Mouse (Mus musculus) right cerebral cortex, postnatal 10 days (tissue): ENCODE measurements around the gene Olfr90.
"Not testable (repeated sequence)": the region's sequence is repeated elsewhere in the genome, so short reads cannot be mapped to it uniquely, and the experiment has no call there.

Source experiments
- DNase-seq, 2 experiments: peaks; one replicate each; pipeline ENCODE4 v3.0.0; 2021; ENCODE audit warnings: low spot score in 2 of 2

Olfr90 gene

DNA sequence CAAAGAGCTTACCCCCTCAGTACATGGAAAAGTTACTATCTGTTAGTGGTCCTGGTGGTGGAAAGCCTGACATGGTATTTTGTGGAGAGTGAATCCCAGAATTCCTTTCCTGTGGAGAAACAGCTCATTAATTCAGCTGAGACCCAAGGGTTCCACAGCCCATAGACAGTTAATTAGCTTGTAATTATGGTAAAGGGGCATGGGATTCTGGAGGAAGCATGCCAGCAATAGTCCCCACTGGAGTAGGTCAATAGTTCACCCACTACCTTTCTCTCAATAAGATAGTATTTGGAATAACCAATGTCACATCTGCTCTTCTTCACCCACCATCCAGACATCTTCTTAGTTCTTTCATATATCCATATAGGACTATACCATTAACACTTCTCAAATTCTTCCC lies at the start of gene Olfr90:
Gene Olfr90, minus strand, starts transcription at position 101 of the 400 bp plus-strand sequence.
- DNase-seq = no peak

DNA sequence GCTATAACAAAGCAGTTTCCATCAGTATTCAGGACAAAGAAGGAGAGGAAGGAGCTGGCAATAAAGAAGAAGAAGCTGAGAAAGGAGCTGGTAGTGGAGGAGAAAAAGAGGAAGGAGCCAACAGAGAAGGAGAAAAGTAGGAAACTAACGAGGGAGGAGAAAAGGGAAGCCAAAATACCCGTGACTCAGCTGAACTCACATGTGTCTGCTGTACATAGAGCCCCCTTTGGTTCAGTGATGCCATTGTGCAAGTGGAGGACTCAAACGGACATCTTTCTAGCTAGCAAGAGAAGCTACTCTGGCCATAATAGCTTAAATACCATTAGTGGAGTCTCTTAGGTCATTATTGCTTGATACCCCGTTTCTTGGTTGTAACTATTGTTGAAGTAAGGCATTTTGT lies 43.1 kb upstream of the Olfr90 start:
- DNase-seq = not testable (repeated sequence)

DNA sequence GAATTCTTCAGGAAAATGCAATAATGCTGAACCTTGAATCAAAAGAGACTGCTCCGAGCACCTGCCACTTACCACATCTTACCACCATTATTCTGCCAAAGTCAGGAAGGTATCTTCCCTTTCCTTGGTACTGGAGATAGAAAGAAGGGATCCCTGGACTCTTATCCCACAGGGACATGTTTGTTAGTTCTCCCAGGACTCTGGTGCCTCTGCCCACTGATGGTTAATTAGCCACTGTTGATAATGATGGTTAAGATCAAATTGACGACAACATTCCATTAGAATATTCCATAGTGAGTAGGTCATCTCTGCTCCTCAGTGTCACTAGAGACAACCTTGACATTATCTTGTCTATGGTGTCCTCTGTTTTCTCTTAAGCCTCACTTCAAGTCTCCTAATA lies 31.7 kb upstream of the Olfr90 start, which contains the start of gene Olfr92:
Gene Olfr92, minus strand, starts transcription at position 101 of the 400 bp plus-strand sequence.
- no peak for DNase-seq

DNA sequence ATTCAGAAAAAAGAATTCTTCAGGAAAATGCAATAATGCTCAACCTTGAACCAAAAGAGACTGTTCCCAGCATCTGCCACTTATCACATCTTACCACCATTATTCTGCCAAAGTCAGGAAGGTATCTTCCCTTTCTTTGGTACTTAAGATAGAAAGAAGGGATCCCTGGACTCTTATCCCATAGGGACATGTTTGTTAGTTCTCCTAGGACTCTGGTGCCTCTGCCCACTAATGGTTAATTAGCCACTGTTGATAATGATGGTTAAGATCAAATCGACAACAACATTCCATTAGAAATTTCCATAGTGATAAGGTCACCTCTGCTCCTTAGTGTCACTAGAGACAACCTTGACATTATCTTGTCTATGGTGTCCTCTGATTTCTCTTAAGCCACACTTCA lies 9.9 kb upstream of the Olfr90 start, which contains the start of gene Olfr91:
Gene Olfr91, minus strand, starts transcription at position 101 of the 400 bp plus-strand sequence.
- no peak for DNase-seq

DNA sequence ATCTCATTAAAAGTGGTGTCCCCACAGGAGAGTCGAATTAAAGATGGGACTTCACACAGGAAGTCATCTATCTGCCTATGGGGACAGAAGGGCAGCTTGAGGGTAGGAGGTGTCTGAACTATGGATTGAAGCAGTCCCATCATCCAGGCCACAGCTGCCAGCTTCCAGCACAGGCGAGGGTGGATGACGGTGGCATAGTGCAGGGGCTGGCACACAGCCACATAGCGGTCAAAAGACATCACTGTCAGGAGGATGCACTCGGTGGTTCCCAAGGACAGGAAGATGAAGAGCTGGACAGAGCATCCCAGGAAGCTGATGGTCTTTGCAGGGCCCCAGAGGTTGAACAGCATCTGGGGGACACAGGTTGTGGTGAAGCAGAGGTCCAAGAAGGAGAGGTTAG lies 5.0 kb upstream of the Olfr90 start:
- no peak for DNase-seq

DNA sequence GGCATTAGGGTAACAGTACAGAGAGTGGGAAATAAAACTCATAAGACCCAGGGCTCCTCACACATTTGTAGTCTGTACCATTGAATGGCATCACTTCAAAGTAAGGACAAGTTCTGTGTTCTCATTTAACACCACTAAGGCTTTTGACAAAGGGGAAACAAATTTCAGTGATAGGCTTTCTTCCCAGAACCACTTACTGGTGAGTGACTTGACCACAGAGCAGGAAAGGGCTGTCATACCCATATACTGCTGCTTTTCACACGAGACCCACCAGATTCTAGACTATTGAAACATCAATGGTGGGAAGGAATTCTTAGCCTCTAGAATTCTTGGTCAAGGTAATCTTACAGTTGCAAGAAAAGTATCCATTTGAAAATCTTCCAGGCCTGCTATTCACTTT lies 3.9 kb upstream of the Olfr90 start:
- no peak for DNase-seq

DNA sequence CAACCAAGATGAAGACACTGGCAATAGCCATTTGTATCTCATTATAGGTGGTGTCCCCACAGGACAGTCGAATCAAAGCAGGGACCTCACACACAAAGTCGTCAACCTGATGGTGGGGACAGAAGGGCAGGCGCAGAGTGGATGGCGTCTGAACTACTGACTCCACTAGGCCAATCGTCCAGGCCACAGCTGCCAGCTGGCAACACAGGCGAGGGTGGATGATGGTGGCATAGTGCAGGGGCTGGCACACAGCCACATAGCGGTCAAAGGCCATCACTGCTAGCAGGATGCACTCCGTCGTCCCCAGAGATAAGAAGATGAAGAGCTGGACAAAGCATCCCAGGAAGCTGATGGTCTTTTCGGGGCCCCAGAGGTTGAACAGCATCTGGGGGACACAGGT lies 2.8 kb downstream of the Olfr90 start:
- DNase-seq = peak in 1 of 2 experiments; percentile 48

DNA sequence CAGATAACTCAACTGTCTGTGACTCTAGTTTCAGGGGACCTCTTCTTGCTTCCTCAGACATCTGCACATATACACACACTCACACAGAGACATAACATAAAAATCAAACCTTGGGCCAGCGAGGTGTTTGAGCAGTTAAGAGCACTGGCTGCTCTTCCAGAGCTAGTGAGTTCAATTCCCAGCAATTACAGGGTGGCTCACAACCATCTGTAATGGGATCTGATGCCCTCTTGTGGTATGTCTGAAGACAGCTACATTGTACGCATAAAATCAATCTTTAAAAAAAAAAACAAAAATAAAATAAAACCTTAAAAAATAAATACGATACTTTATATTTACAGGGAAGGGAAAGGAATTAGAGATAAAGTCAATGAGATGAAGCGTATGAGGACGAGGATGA lies 3.7 kb downstream of the Olfr90 start:
- no peak for DNase-seq

DNA sequence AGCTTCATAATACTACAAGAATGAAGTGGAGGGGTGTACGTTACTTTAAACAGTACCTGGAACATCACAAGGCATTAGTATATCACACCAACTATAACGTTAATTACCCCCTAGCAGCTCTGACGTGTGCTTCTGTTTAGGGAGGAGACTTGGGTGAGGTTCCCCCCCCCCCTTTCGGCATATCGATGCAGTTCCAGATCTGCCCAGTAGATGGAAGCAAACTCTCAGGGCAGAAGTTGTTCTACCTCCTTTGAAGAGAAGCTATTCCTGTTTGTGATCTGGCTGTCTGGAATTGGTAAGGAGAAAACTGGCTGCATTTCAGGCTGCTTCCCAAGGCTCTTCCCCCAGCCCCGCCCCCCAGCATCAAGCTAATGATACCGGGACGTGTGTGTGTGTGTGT lies 5.0 kb downstream of the Olfr90 start:
- DNase-seq = peak; percentile 57 to 62

DNA sequence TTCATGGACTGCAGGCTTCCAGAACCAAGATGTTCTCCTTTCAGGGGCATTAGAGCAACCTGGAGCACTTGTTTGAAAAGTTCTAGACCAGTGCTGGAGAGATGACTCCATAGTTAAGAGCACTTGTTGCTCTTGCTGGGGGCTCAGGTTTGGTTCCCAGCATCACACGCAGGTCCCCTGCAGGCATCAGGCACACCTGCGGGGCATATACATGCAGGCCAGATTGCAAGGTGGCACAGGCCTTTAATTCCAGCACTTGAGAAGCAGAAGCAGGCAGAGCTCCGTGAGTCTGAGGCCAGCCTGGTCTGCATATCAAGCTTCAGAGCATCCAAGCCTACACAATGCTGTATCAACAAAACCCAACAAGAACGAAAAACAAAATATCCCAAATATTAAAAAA lies 6.6 kb downstream of the Olfr90 start:
- peak in 1 of 2 experiments; percentile 41 for DNase-seq

DNA sequence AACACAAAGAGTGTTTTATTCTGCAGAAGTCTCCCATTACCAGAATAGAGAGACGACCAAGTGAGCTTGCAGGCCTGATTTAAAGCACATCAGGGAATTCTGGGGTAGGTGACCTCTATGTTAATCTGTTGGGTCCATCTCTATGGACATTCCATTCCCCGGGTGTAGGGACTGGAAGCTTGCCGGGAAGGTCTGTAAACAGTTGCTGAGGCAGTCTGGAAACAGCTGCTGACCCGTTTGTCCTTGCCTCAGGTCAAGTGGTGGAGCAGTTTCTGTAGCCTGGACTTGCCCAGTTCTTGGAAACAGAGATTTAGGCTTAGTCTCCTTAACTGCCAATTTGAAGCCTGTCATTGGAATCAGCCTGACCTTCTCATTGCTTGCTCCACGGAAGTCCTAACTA lies 8.2 kb downstream of the Olfr90 start:
- DNase-seq = peak in 1 of 2 experiments; percentile 36

DNA sequence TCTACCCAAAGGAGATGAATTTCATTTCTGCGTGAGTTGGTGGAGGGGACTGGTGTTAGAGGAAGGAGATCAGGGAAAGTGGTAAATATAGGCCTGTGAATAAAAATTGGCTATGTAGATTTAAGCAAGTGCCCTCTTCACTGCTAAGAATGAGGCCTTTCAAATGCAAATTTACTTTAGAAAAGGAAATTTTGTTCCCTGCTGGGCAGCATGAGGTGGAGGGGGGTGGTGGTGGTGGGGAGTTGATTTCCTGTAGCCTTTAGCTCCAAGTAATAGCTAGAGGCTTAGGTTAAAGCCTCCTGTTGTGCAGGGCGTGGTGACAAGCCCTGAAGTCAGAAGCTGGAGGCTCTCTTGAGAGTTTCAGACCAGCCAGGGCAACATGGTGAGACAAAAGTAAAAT lies 9.3 kb downstream of the Olfr90 start:
- peak in 1 of 2 experiments; percentile 32 for DNase-seq

DNA sequence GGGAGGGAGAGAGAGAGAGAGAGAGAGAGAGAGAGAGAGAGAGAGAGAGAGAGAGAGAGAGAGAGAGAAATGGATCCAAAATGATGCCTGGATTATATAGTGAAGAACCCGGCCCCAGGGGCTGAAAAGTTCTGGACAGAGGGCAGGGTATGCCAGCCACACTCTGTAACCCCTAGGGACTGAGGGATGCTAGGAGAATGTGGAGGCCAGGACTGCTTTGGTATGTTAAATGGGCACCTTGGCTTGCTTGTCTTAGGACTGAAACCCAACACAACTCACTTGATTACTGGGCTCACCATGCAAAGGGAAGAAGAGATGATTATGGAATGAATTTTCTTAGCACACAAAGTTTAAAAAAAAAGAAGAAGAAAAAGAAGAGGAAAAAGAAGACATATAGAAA lies 10.1 kb downstream of the Olfr90 start:
- DNase-seq = peak in 1 of 2 experiments; percentile 29

DNA sequence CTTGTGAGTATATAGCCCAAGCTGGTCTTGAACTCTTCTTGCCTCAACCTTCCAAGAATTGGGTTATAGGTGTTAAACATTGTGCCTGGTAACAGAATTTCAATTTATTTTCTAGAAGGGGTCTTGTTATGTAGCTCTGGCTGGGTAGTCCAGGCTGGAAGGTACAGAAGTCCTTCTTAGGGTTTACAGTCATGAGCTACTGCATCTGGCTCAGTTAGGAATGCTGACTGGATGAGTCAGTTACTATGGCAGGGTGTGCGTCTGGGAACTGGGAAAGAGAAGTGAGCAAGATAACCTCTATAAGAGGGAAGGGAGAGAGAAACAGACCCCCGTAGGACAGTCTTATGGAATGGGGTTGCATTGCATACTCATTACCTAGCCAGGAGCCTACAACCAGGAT lies 12.5 kb downstream of the Olfr90 start:
- peak in 1 of 2 experiments; percentile 25 for DNase-seq

DNA sequence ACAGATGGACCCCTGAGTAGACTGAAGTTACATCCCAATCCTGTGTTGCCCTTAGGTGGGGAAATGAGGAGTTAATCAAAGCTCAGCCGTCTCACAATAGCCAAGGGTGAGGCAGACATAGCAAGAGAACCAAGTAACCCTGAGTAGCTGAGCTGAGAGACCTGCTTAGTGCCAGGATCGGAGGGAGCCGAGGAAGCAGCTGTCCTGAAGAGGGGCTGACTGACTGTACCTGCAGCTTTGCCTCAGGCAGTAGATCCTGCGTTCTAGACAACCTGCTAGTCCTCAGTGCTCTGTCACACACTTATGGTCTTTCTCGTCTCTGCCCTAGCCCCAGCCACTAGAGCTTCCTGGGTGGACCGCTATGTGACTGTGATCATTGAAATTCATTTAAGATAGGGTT lies 13.1 kb downstream of the Olfr90 start:
- DNase-seq = peak in 1 of 2 experiments; percentile 27

DNA sequence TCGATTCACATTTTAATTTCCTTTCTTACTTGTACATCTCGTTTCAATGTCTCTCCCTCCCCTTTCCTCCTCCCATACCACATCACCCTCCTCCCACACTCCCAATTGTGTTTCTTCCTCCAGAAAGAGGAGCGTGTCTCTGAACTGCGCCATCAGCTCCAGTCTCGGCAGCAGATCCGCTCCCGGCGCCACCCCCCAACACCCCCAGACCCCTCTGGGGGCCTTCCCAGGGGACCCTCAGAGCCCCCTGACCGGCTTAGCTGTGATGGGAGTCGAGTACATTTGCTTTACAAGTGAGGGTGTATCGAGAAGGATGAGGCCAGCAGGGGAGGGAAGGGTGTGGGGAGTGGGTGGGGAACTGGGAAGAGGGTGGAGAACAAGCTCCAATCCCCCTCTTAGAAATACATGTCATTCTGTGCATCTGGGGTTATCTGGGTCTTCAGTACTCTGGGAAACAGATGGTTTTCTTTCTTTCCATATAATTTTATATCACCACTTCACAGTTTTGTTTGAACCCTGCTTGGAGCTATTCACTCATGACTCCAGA lies 15.5 kb downstream of the Olfr90 start:
- peak in 1 of 2 experiments; percentile 38 for DNase-seq

DNA sequence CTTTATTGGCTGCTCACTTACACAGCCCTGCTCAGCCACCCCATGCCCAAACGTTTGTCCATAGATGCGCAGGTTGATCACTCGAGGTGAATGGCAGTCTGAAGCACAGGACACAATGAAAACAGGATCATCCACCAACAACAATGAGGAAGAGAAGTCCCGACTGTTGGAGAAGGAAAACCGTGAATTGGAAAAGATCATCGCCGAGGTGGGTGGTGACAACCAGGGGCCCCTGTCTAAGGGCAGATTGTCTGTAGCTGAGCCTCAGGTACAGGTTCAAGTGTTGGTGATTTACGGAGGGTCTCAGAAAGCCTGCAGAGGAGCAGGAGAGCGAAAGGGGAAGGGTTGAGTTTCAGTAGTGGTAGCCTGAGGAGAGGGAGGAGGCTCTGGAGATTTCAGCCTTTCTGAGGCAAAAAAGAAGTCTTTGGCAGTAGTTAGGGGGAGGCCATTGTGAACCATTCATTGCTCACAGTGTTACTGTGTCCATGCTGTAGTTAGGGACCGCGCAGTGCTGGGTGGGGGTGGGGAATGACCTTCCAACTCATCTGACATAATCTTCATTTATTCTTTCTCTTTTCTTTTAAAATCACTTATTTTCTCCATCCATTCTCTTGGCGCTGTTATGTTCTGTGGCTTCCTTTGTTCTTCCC lies 16.1 kb downstream of the Olfr90 start:
- DNase-seq = peak in 1 of 2 experiments; percentile 26

DNA sequence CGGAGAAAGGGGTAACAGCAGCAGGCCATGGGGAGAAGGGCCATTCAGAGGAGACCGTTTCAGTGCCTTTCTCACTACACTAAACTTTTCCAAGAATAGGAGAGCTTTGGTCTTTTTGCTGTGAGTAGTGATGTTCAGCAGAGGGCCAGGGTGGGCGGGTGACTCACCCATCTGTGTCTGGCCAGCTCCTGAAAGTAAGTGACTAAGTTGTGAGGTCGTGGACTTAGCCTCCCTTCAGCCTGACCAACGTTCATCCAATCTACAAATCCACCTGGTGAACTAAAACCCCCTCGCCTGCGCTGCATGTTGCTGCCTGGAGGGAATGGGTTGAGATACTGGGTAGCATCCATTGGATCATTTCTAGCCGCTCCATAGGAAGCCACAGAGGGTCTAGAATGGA lies 18.2 kb downstream of the Olfr90 start:
- peak in 1 of 2 experiments; percentile 21 for DNase-seq

DNA sequence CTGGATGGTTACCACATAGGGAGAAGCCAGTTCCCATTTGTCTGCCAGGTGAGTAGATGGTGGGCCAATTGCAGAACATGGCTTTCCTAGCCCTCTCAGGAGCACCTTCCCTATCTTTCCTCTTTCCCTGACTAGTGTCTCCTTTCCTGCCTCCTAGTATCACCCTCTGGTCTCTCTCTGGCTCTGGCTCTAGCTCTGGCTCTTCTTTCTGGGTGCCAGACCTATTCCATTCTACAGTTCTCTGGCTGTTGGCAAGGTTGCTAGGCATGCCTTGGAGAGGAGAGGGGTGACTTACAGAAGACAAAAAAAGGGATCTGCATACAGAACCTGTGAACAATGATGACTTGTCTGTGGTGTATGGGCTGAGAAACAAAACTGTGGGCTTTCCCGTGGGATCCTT lies 20.4 kb downstream of the Olfr90 start:
- DNase-seq = no peak

DNA sequence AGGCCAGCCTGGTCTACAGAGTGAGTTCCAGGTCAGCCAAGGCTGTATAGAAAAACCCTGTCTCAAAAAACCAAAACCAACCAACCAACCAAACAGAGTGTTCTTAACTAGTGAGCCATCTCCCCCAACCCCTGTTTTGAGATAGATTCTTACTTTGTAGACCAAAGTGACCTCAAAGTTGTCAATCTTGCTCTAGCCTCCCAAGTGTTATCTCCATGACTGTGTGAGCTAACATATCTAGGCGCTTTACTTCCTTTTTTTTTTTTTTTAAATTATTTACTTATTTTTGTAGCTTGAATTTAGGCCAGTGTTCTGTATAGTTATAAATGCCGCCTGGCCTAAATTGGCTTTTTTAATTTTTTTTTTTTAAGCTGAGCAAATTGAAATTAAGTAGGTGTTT lies 22.3 kb downstream of the Olfr90 start:
- no peak for DNase-seq

DNA sequence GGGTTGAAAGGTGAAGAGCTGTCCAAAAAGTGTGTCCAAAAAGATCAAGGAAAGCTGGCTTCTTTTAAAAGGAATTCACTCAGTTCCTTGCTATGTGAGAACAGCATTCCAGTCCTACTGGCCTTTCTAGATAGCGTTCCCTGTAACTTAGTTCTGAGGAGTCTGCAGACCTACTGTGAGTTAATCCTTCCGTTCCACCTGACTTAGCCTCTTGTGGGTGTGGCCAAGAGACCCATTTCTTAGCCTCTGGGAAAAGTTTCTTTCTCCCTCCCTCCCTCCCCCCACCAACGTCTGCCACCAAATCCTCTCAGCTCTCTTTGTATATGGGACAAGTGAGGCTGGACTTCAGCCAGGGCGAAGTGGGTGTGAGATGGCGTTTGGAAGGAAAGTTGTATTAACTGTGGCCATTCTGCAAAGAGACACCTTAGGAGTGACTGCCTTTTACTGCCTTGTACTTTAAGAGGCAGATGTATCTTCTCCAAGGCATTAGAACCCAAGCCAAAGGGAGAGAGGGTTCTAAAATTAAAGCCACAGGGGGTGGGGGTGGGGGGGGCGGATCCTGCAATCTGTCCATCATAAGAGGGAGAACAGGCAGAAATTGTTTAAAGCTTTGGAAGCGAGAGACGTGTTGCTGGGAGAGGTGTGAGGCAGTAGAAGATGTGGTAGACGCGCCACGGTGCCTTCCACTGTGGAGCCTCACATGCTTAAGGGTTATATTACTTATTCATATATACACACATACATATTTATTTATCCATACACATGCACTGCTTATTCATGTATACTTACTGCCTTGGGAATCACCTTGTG lies 24.4 kb downstream of the Olfr90 start:
- DNase-seq = peak; percentile 67 to 70

DNA sequence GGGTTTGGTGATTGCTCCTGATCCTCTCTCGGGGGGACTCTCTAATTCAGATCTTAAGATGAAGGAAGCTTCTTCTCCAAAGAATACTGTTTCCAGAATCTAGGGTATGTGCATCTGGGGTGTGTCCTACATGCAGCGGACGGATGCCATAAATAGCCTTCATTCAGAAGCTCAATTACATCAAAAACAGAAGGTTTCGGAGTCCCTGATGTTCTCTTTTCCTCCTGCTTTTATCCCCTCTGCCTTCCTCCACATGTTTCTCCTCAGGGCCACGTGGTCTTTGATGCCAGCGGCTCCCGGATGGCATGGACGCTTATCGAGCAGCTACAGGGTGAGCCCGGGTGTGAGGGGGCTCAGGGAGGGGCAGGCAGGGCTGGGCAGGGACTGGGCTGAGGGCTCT lies 25.2 kb downstream of the Olfr90 start:
- DNase-seq = peak in 1 of 2 experiments; percentile 36
